ENCODE assay signal across 26 mouse cellular contexts in the genomic region with DNA sequence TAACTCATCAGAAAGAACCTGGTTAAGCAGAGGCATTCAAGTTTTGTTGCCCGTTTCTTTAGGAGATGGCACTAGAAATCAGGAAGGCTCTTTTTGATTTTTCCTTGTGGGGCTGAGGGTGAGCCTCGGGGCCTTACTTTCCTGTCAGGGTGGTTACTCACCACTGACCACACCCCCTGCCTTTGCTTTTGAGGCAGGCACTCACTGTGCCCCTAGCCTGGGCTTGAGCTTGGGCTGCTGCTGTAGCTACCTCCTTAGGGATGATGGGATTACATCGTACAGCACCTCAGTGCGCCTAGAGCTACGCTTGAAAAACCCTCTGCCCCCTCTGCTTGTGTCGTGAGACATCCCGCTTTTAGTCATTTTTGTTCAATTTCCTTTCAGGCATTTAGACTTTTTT.
A peak's percentile ranks its signal among the peaks of the same experiment; 100 is the strongest.
DNase-seq lines count a peak whose midpoint lies in the region; ATAC-seq lines count a peak whose summit lies in the region.
"Had no signal": no experiment of that assay in that cellular context is flagged by ENCODE, and none has a peak within 500 bp of the region (broad histone marks: within the 10 kb centered on the region; RNA-seq: fewer than 3 reads in every experiment).

No protein-coding gene starts in this region.

- peaks cover 60% of the 10 kb centered on the region for H3K36me3 ChIP-seq in embryonic facial prominence, embryonic 14.5 days (ENCODE audit: control insufficient read depth, insufficient read depth, low read length)
- peaks cover 69% of the 10 kb centered on the region for H3K36me3 ChIP-seq in embryonic facial prominence, embryonic 10.5 days (replicated peaks)
- peaks cover 14% of the 10 kb centered on the region for H3K36me3 ChIP-seq in hindbrain, embryonic 16.5 days (ENCODE audit: control insufficient read depth, insufficient read depth, low read length)
- peaks cover 65% of the 10 kb centered on the region for H3K36me3 ChIP-seq in hindbrain, embryonic 12.5 days

- H3K4me1 ChIP-seq in embryonic facial prominence, embryonic 14.5 days (ENCODE audit: control insufficient read depth, insufficient read depth, low read length): no peaks in the 10 kb centered on the region
- no peaks in the 10 kb centered on the region for H3K4me1 ChIP-seq in embryonic facial prominence, embryonic 10.5 days
- peaks cover 3% of the 10 kb centered on the region; the same call in 1 of the 2 replicates for H3K4me1 ChIP-seq in hindbrain, embryonic 16.5 days (ENCODE audit: control insufficient read depth, insufficient read depth, low read depth, low read length)
- no peaks in the 10 kb centered on the region; the same call in 1 of the 2 replicates for H3K4me1 ChIP-seq in hindbrain, embryonic 12.5 days
- H3K4me1 ChIP-seq: embryonic facial prominence, embryonic 12.5 days; forebrain, embryonic 12.5 days; intestine, embryonic 15.5 days had no signal

- no peaks in the 10 kb centered on the region for H3K27me3 ChIP-seq in embryonic facial prominence, embryonic 14.5 days (replicated peaks; ENCODE audit: control insufficient read depth, insufficient read depth, low read length)
- no peaks in the 10 kb centered on the region for H3K27me3 ChIP-seq in embryonic facial prominence, embryonic 10.5 days (replicated peaks; ENCODE audit: low read depth, poor library complexity, severe bottlenecking)
- no peaks in the 10 kb centered on the region for H3K27me3 ChIP-seq in hindbrain, embryonic 16.5 days (replicated peaks; ENCODE audit: control insufficient read depth, insufficient read depth, low read length)
- no peaks in the 10 kb centered on the region for H3K27me3 ChIP-seq in hindbrain, embryonic 12.5 days
- H3K27me3 ChIP-seq: embryonic facial prominence, embryonic 12.5 days; forebrain, embryonic 12.5 days; forebrain, embryonic 15.5 days; heart, embryonic 12.5 days; heart, embryonic 15.5 days; intestine, embryonic 15.5 days; Patski had no signal

- no peak for ATAC-seq in embryonic facial prominence, embryonic 14.5 days (ENCODE audit: low read depth)
- no peak for ATAC-seq in hindbrain, embryonic 16.5 days
- ATAC-seq in hindbrain, embryonic 12.5 days (ENCODE audit: low FRiP score): no peak
- no peak for ATAC-seq in frontal cortex, adult (ENCODE audit: low TSS enrichment)
- ATAC-seq: CD4-positive, CD25-positive, alpha-beta regulatory T cell, adult 4 months; intestine, embryonic 15.5 days; Patski had no signal

- H3K27ac ChIP-seq in embryonic facial prominence, embryonic 14.5 days (replicated peaks; ENCODE audit: low read depth, low read length): no peak overlapping the region
- H3K27ac ChIP-seq in embryonic facial prominence, embryonic 10.5 days (replicated peaks): no peak overlapping the region
- H3K27ac ChIP-seq in hindbrain, embryonic 16.5 days (ENCODE audit: low read depth, low read length): peak overlapping the region; percentile 20
- H3K27ac ChIP-seq in hindbrain, embryonic 12.5 days: no peak overlapping the region
- H3K27ac ChIP-seq: embryonic facial prominence, embryonic 12.5 days; forebrain, embryonic 12.5 days; heart, embryonic 15.5 days; hindbrain, embryonic 14.5 days; intestine, embryonic 15.5 days had no signal

- no peaks in the 10 kb centered on the region for H3K9me3 ChIP-seq in embryonic facial prominence, embryonic 14.5 days (ENCODE audit: control insufficient read depth, low read length)
- no peaks in the 10 kb centered on the region for H3K9me3 ChIP-seq in embryonic facial prominence, embryonic 10.5 days
- no peaks in the 10 kb centered on the region for H3K9me3 ChIP-seq in hindbrain, embryonic 16.5 days (ENCODE audit: control insufficient read depth, low read length)
- no peaks in the 10 kb centered on the region for H3K9me3 ChIP-seq in hindbrain, embryonic 12.5 days (replicated peaks)
- H3K9me3 ChIP-seq: embryonic facial prominence, embryonic 12.5 days; forebrain, embryonic 12.5 days; forebrain, embryonic 15.5 days; heart, embryonic 12.5 days; heart, embryonic 15.5 days; intestine, embryonic 15.5 days had no signal

- 0 out of 2 replicates have a peak overlapping the region, but pooled peaks have one; percentile 6 for H3K9ac ChIP-seq in embryonic facial prominence, embryonic 14.5 days (ENCODE audit: low read depth, low read length)
- H3K9ac ChIP-seq in hindbrain, embryonic 16.5 days (ENCODE audit: low read depth, low read length): no peak overlapping the region
- H3K9ac ChIP-seq in hindbrain, embryonic 12.5 days: no peak overlapping the region
- H3K9ac ChIP-seq: embryonic facial prominence, embryonic 12.5 days; forebrain, embryonic 12.5 days; forebrain, embryonic 15.5 days; heart, embryonic 12.5 days; heart, embryonic 15.5 days; hindbrain, embryonic 14.5 days; intestine, embryonic 15.5 days had no signal

- no peak for DNase-seq in embryonic facial prominence, embryonic 14.5 days (ENCODE audit: low spot score)
- no peak for DNase-seq in embryonic facial prominence, embryonic 10.5 days (ENCODE audit: low spot score)
- DNase-seq in 3T3-L1 (ENCODE audit: low read depth, low spot score): peak; percentile 16
- peak; percentile 22 for DNase-seq in NIH3T3 (ENCODE audit: low read depth)
- DNase-seq: adrenal gland, postnatal 10 days; adrenal gland, postnatal 36 days; cerebellum, adult 18-20 months; cerebellum, adult 9-10 months; gastrocnemius, postnatal 10 days; gastrocnemius, postnatal 36 days; heart, postnatal 10 days; heart, postnatal 36 days; kidney, adult 11 months had no signal

- H3K4me2 ChIP-seq in embryonic facial prominence, embryonic 14.5 days (ENCODE audit: low read depth, low read length): no peak overlapping the region
- H3K4me2 ChIP-seq in hindbrain, embryonic 16.5 days (ENCODE audit: low read length): no peak overlapping the region
- H3K4me2 ChIP-seq in hindbrain, embryonic 12.5 days (replicated peaks): no peak overlapping the region
- H3K4me2 ChIP-seq: embryonic facial prominence, embryonic 12.5 days; forebrain, embryonic 12.5 days; forebrain, embryonic 15.5 days; heart, embryonic 12.5 days; heart, embryonic 15.5 days; hindbrain, embryonic 14.5 days; intestine, embryonic 15.5 days had no signal

- H3K4me3 ChIP-seq in embryonic facial prominence, embryonic 14.5 days (ENCODE audit: low read depth, low read length): no peak overlapping the region
- no peak overlapping the region for H3K4me3 ChIP-seq in embryonic facial prominence, embryonic 10.5 days
- H3K4me3 ChIP-seq in hindbrain, embryonic 16.5 days (ENCODE audit: low read length): no peak overlapping the region
- no peak overlapping the region for H3K4me3 ChIP-seq in hindbrain, embryonic 12.5 days
- H3K4me3 ChIP-seq: embryonic facial prominence, embryonic 12.5 days; erythroblast, embryonic 14.5 days; forebrain, embryonic 12.5 days; forebrain, embryonic 15.5 days; heart, embryonic 12.5 days; heart, embryonic 15.5 days; intestine, embryonic 15.5 days had no signal

- 74% methylated on average over 7 of the region's 7 CpGs for WGBS in embryonic facial prominence, embryonic 14.5 days
- 82% methylated on average over 7 of the region's 7 CpGs for WGBS in embryonic facial prominence, embryonic 10.5 days
- WGBS in hindbrain, embryonic 16.5 days: 73% methylated on average over 7 of the region's 7 CpGs
- 81% methylated on average over 7 of the region's 7 CpGs for WGBS in hindbrain, embryonic 12.5 days

Comparison
In these comparisons a context has a peak if more than half of its experiments do, and no peak if none do; other contexts are left out.
1. DNase-seq: peak in 3T3-L1 (single experiment) and NIH3T3 (single experiment); none in embryonic facial prominence, embryonic 14.5 days (single experiment) and embryonic facial prominence, embryonic 10.5 days (single experiment).